Mouse (Mus musculus) regulatory T cell (primary cell): ENCODE data around the gene Trf.

Experiments used
- in situ Hi-C: fragments of 300-600 bp; cut with MboI, MseI; formaldehyde crosslinking; loops from one replicate; pipeline ENCODE4 v1.15.1; 2025; ENCODE audit warnings: high pct_unique_total_duplicates

The Trf gene

DNA sequence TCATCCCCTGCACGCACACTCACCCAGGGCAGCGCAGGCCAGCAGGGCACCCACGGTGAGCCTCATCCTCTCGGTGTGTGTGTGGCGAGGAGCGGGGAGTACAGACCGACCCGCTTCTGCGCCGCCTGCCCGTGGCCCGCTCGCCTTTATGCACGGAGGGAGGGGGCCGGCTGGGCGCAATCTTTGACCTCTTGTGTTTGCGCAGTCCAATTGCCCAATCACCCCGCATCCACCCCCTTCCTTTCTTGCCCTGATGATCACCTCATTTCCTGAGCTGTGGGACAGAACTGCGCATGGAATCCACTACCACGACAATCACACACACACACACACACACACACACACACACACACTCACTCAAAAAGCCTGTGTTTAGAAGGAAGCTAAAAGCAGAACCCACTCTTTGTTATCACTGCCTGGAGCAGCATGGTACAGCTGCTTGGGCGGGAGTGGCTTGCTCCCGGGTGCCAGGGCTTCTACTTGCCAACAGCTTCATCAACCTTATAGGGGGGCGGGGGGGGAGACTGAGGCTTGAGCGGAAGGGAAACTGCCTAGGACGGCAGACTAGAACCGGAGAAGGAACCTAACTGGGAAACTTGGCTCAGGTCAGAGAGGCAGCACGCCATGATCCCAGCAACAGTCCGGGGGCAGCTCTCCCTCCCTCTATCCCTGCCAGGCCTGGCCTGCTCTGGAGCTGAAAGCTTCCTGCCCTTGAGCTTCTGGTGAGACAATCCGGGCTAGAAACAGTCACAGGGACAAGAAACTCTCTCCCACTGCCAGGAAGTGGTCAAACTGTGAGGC is at the start of gene Trf, which contains the start of gene Gm20425:
Gene Trf (minus strand): TSS at position 294 of the 801 bp plus-strand sequence.
Gene Gm20425 (minus strand): TSS at position 157 of the 801 bp plus-strand sequence.
- in situ Hi-C loops, result no loop called here

DNA sequence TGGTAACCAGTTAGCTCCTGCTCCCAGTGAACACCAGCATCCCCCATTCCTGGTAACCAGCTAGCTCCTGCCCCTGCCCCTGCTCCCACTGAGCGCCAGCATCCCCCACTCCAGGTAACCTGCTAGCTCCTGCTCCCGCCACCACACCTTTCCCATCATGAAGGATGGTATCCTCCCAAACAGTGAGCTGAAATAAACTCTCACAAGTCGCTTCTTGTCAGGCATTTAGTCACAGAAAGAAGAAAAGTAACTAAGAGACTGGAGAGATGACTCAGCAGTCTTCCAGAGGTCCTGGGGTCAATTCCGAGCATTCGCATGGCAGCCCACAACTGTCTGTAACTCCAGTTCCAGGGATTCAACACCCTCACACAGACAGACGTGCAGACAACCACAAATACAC is 46.6 kb upstream of the Trf start:
- in situ Hi-C loops, result loop anchor here (25.0 kb wide), 1 partner anchor 365 kb away; no protein-coding TSS in a partner anchor

DNA sequence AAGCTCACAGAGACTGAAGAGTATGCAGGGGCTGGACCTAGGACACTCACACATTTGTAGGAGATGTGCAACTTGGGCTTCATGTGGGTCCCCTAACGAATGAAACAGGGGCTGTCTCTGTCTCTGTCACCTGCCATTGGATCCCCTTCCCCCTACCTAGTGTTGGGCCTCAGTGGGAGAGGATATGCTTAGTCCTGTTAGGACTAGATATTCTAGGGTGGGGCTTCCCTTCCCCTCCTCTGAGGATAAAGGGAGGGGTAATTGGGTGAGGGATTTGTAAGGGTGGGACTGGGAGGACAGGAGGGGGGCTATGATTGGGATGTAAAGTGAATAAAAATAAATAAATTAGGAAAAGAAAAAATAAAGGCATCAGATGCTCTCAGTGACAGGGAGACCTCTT is 45.4 kb upstream of the Trf start:
- in situ Hi-C loops, result loop anchor here (25.0 kb wide), 1 partner anchor 363 kb away; no protein-coding TSS in a partner anchor

GRCm38 (mm10) chr9:103274819-103275218 is 44.6 kb upstream of the Trf start:
- in situ Hi-C loops, result loop anchor here (25.0 kb wide), 1 partner anchor 363 kb away; no protein-coding TSS in a partner anchor

GRCm38 (mm10) chr9:103271104-103271503 is 40.9 kb upstream of the Trf start:
- in situ Hi-C loops, result no loop called here

- in situ Hi-C loops, result no loop called here
Measured at GRCm38 (mm10) chr9:103265778-103266177, 35.5 kb upstream of the Trf start.

DNA sequence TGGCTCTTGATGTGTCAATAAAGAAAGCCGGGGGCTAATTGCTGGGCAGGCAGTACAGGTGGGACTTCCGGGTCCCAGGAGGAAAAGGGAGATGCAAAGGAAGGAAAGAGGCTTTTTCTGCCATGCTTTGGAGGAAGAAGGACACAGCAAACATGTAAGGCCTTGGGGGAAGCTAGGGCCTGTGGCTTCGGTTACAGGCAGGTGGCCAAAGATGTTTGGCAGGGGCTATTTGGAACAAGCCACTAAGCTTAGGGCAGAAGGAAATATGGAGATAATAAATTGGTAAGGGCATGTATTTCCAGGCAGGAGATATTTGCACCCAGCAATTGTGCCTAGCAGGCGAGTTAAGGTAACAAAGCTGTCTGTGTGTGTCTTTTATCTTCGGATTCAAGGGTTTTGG is 22.7 kb upstream of the Trf start:
- in situ Hi-C loops, result no loop called here

DNA sequence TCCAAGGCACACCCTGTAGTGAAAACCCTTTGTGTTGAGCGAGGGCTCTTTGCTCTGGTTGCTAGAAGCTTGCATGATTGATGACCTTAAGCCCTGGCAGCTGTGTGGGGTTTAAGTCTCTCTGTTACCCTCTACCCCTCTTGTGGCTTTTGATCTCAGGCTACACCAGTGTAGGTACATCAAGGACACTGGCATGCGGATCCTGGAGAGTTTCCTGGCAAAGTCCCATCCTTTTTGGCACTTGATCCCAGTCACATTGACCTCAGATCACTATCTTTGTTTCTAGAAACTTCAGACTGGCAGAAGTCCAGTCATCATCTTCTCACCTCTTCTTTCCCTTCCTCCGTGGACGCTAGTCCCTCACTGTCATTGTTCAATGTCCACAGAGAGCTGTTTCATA is 18.4 kb upstream of the Trf start:
- in situ Hi-C loops, result no loop called here

DNA sequence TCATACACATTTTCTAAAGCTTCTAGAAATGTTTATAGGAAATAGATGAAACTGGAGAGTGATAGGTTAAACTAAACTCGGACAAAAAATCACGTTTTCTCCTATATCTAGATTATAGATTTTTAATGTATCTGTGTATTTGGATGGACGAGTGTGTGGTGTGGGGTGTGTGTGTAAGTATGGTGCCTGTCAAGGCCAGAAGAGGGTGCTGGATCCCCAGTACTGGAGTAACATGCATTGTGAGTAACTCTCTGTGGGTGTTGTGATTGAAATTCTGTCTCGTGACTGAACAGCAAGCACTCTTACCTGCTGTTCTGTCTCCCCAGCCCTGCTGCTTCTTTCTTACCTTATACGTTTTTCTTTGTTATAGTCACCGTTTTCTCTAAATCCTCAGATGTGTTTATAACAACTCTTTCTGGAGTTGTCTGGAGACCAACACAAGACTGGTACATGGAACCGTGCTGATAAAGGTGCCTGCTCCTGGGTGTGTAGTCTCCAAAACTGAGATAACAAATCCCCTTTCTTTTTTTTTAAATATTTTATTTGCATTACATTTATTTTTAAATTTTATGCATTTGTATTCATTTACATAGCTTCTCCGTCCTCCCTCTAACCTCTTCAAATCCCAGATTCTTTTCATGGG is 16.4 kb upstream of the Trf start:
- in situ Hi-C loops, result no loop called here

GRCm38 (mm10) chr9:103243640-103244039 is 13.4 kb upstream of the Trf start:
- in situ Hi-C loops, result no loop called here

DNA sequence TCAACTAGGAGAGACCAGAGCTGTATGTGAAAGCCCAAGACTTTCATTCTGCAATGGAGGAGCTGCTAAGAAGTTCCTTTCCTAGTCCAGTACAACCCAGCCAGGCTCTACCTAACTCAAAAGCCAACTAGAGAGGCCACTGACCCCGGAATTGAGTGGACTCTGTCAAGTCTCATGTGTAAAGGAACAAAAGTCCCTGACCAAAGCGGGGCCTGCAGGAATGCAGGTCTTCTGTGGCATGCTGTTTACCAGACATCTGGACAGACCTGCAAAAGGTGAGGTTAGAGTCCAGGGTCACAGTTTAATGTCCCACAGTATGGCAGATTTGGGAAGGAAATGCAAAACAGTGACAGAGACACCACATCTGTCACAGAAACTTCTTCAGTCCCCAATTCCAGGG is 11.0 kb upstream of the Trf start:
- in situ Hi-C loops, result no loop called here

DNA sequence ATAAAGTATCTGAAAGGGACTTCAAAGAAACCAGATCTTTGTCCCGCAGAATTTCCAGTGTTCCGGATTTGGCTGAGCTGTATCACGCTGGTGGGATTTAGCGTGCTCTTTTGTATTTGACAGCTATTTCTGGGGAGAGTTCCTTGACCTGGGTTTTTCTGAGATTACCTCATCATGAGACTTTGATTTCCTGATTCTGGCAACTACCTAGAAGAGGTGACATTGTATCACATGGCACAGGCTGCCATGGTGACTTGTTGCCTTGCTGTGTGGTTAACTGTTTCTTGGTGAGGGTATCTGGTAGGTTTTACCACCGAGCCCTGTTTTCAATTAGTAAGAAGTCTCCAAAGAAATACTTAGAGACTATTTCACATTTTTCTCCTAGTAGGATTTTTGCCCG is 9.2 kb upstream of the Trf start:
- in situ Hi-C loops, result no loop called here

- in situ Hi-C loops, result no loop called here
Measured at GRCm38 (mm10) chr9:103234565-103235165, 4.4 kb upstream of the Trf start.

DNA sequence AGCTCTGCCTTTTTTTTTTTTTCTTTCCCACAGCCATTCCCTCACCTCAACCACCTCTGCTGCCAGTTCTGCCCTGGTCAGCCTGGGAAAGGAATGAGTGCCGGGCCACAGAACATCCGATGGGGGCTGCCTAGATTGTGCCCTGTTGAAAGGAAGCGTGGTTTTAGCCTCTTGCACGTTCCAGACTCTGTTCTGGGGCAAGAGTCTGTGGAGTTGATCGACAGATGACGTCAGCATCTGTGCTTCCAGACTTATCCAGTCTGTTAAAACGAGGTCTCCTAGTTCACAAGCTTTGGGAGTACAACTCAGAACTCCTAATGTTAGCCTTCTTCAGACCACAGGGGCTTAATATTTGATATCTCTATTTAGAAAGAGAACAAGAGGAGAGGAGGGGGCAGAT is 3.8 kb upstream of the Trf start:
- in situ Hi-C loops, result no loop called here

GRCm38 (mm10) chr9:103233006-103233395 is 2.8 kb upstream of the Trf start:
- in situ Hi-C loops, result no loop called here

DNA sequence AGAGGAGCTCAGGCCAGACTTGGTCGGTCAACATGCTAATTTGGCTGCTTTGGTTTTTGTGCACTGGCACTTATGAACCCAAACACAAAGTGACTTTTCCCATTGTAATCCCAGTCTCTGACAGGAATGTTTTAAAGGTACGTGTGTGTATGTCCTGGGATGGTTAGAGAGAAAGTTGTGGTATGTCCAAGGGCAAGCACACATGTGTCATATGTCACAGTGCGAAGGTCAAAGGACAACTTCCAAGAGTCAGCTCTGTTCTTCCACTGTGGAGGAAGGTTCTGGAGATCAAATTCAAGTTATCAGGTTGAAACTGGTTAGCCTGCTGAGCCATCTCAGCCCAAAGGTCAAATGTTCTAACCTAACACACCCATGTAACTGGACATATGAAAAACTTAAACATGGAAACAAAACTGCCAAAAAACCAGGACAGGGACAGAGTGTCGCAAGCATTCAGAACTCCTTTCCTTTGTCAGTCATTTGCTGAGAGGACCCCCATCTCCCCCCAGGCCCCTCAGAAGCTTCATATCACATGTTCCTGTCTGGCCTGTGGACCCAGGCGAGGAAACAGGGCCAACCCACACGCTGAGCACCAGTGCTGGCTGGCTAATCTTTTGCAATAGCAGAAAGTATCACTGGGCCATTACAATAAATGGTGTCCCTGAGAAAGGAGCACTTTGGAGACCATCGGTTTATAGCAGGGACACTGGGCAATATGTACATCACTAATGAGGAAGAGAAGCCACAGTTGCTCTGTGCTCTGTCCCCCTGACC is 2.2 kb upstream of the Trf start:
- in situ Hi-C loops, result no loop called here

- in situ Hi-C loops, result loop anchor here (10.0 kb wide), 1 partner anchor 776 kb away; the partner anchor contains the start of gene Nphp3
Measured at GRCm38 (mm10) chr9:103229037-103229867, 992 bp downstream of the Trf start.

DNA sequence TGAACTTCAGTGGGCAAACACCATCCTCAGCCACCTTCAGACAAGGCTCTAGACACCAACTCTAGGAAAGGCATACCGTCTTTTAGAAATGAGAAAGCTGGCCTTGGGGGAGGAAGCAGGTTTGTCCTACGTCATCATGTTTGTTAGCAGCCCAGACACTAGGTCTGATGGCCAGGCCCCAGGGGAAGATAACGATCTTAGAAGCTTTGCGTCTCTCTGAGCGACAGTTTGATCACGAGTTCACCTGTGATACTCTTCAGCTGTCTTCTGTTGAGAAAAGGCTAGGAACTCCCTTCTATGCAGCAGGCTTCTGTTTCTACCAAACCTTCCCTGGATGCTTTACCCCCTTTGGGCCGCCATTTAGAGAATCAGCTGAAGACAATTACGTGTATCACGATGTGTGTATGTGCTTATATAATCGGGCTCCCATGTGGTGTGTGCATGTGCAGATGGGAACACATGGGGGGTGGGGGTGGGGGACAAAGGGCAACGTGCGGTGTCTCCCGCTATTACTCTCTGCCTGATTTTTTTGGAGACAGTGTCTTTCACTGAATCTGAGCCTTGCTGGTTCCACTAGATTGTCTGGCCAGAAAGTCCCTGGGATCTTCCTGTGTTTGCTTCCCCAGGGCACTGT is 1.8 kb downstream of the Trf start:
- in situ Hi-C loops, result loop anchor here (10.0 kb wide), 1 partner anchor 776 kb away; the partner anchor contains the start of gene Nphp3

GRCm38 (mm10) chr9:103227760-103228159 is 2.5 kb downstream of the Trf start:
- in situ Hi-C loops, result loop anchor here (10.0 kb wide), 1 partner anchor 777 kb away; the partner anchor contains the start of gene Nphp3

- in situ Hi-C loops, result loop anchor here (10.0 kb wide), 1 partner anchor 778 kb away; the partner anchor contains the start of gene Nphp3
Measured at GRCm38 (mm10) chr9:103226806-103227205, 3.4 kb downstream of the Trf start.
